Mouse (Mus musculus) thymus, postnatal 25 days (tissue): ENCODE data around the gene Galns.
A peak's percentile ranks its signal among the peaks of the same experiment; 100 is the strongest.

Experiments
- DNase-seq: peaks from one replicate; pipeline ENCODE4 v3.0.0; 2022

Gene Galns

GRCm38 (mm10) chr8:122611295-122612133, at the start of gene Galns, which contains the start of gene Trappc2l:
Gene Galns (minus strand): TSS chr8:122611463.
Gene Trappc2l (plus strand): TSS chr8:122611640.
- DNase-seq, result peak; percentile 97

GRCm38 (mm10) chr8:122660022-122660421, 48.8 kb upstream of the Galns start:
- no peak for DNase-seq

GRCm38 (mm10) chr8:122658807-122659160, 47.5 kb upstream of the Galns start:
- DNase-seq, result no peak

GRCm38 (mm10) chr8:122658149-122658806, 47.0 kb upstream of the Galns start:
- DNase-seq, result no peak

GRCm38 (mm10) chr8:122656056-122656999, 45.1 kb upstream of the Galns start:
- no peak for DNase-seq

- DNase-seq, result no peak
Observed at GRCm38 (mm10) chr8:122654768-122655167, 43.5 kb upstream of the Galns start.

- no peak for DNase-seq
Observed at GRCm38 (mm10) chr8:122652643-122653042, 41.4 kb upstream of the Galns start.

- DNase-seq, result no peak
Observed at GRCm38 (mm10) chr8:122651326-122651921, 40.2 kb upstream of the Galns start.

- no peak for DNase-seq
Observed at GRCm38 (mm10) chr8:122648192-122648970, 37.1 kb upstream of the Galns start.

GRCm38 (mm10) chr8:122646337-122646736, 35.1 kb upstream of the Galns start:
- no peak for DNase-seq

GRCm38 (mm10) chr8:122644175-122644954, 33.1 kb upstream of the Galns start:
- no peak for DNase-seq

GRCm38 (mm10) chr8:122642071-122642470, 30.8 kb upstream of the Galns start:
- DNase-seq, result no peak

GRCm38 (mm10) chr8:122641406-122641805, 30.1 kb upstream of the Galns start:
- no peak for DNase-seq

GRCm38 (mm10) chr8:122640825-122641224, 29.6 kb upstream of the Galns start:
- no peak for DNase-seq

GRCm38 (mm10) chr8:122639521-122640248, 28.4 kb upstream of the Galns start:
- no peak for DNase-seq

- no peak for DNase-seq
Observed at GRCm38 (mm10) chr8:122638601-122639000, 27.3 kb upstream of the Galns start.

GRCm38 (mm10) chr8:122637230-122637629, 26.0 kb upstream of the Galns start:
- DNase-seq, result no peak

GRCm38 (mm10) chr8:122636803-122637175, 25.5 kb upstream of the Galns start:
- DNase-seq, result no peak

GRCm38 (mm10) chr8:122635878-122636802, 24.9 kb upstream of the Galns start:
- no peak for DNase-seq
